Mouse (Mus musculus) ES-CJ7 (cell line): ENCODE data around the gene Actn1.
"Not testable (repeated sequence)": the region's sequence is repeated elsewhere in the genome, so short reads cannot be mapped to it uniquely, and the experiment has no call there.

Source experiments
- DNase-seq: peaks from one replicate; pipeline ENCODE4 v3.0.0; 2011; ENCODE audit warnings: low read depth, low spot score

Actn1 gene

GRCm38 (mm10) chr12:80260056-80260743 is at the start of gene Actn1:
Gene Actn1 (minus strand): TSS chr12:80260371.
- peak; percentile 96 for DNase-seq

- DNase-seq, result no peak
Observed at GRCm38 (mm10) chr12:80307556-80307955, 47.4 kb upstream of the Actn1 start.

GRCm38 (mm10) chr12:80304518-80304917 is 44.3 kb upstream of the Actn1 start:
- DNase-seq, result no peak

GRCm38 (mm10) chr12:80300833-80301456 is 40.8 kb upstream of the Actn1 start:
- no peak for DNase-seq

- DNase-seq, result no peak
Observed at GRCm38 (mm10) chr12:80298714-80299113, 38.5 kb upstream of the Actn1 start.

- no peak for DNase-seq
Observed at GRCm38 (mm10) chr12:80291895-80292435, 31.8 kb upstream of the Actn1 start.

GRCm38 (mm10) chr12:80290964-80291363 is 30.8 kb upstream of the Actn1 start:
- no peak for DNase-seq

- no peak for DNase-seq
Observed at GRCm38 (mm10) chr12:80290483-80290882, 30.3 kb upstream of the Actn1 start.

GRCm38 (mm10) chr12:80289722-80290121 is 29.6 kb upstream of the Actn1 start:
- DNase-seq, result no peak

- DNase-seq, result peak; percentile 42
Observed at GRCm38 (mm10) chr12:80285890-80286289, 25.7 kb upstream of the Actn1 start.

- peak; percentile 73 for DNase-seq
Observed at GRCm38 (mm10) chr12:80284251-80284650, 24.1 kb upstream of the Actn1 start.

- no peak for DNase-seq
Observed at GRCm38 (mm10) chr12:80278866-80279265, 18.7 kb upstream of the Actn1 start.

GRCm38 (mm10) chr12:80277428-80277827 is 17.3 kb upstream of the Actn1 start:
- no peak for DNase-seq

- no peak for DNase-seq
Observed at GRCm38 (mm10) chr12:80275187-80275820, 15.1 kb upstream of the Actn1 start.

- peak; percentile 96 for DNase-seq
Observed at GRCm38 (mm10) chr12:80273020-80273686, 13.0 kb upstream of the Actn1 start.

GRCm38 (mm10) chr12:80271806-80272205 is 11.6 kb upstream of the Actn1 start:
- DNase-seq, result no peak

- DNase-seq, result peak; percentile 88
Observed at GRCm38 (mm10) chr12:80270924-80271323, 10.8 kb upstream of the Actn1 start.

- DNase-seq, result no peak
Observed at GRCm38 (mm10) chr12:80269303-80269702, 9.1 kb upstream of the Actn1 start.

- DNase-seq, result no peak
Observed at GRCm38 (mm10) chr12:80267962-80268361, 7.8 kb upstream of the Actn1 start.

GRCm38 (mm10) chr12:80264388-80264787 is 4.2 kb upstream of the Actn1 start:
- DNase-seq, result not testable (repeated sequence)

GRCm38 (mm10) chr12:80260744-80261695 is 849 bp upstream of the Actn1 start:
- peak; percentile 42 for DNase-seq
